8 mouse cellular contexts compared by ENCODE assay signal in the genomic region with DNA sequence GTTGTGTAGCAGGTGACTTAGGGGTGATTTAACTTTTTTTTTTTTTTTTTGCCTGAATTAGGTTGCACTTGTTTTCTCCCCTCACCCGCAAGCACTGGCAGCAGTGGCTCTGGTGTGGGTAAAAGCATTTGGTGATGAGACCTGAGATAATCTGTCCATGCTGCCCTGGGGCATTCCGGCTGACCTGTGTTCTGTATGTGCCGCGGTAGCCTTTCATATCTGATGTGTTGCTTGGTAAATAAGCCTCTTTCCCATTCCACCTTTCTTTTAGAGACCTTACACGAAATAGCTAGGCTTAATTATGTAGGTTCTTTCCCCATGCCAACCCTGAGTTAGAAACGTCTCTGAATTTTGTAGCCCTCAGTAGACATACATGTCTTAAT. TPM values are rescaled to one million over a fixed set of nuclear protein-coding genes. Genes with fewer than 3 reads are reported as not detected.
DNase-seq lines count a peak whose midpoint lies in the region; ATAC-seq and TF ChIP-seq lines count a peak whose summit lies in the region.

No protein-coding gene starts in this region.

- ATAC-seq in kidney, embryonic 14.5 days (ENCODE audit: low FRiP score, low TSS enrichment): no peak
- ATAC-seq in hindbrain, embryonic 13.5 days (ENCODE audit: low FRiP score): no peak
- ATAC-seq in midbrain, embryonic 14.5 days (ENCODE audit: low FRiP score, low TSS enrichment): no peak

- H3K4me1 ChIP-seq in kidney, embryonic 14.5 days (ENCODE audit: control insufficient read depth, insufficient read depth, low read length): peaks cover 9% of the 10 kb centered on the region; the same call in 1 of the 2 replicates
- H3K4me1 ChIP-seq in hindbrain, embryonic 13.5 days (replicated peaks): peaks cover 31% of the 10 kb centered on the region
- H3K4me1 ChIP-seq in midbrain, embryonic 14.5 days (ENCODE audit: control insufficient read depth, insufficient read depth, low read length): peaks cover 8% of the 10 kb centered on the region

- peak overlapping the region; percentile 85 for H3K9ac ChIP-seq in kidney, embryonic 14.5 days (ENCODE audit: low read depth, low read length)
- H3K9ac ChIP-seq in hindbrain, embryonic 13.5 days: peak overlapping the region; percentile 98
- H3K9ac ChIP-seq in midbrain, embryonic 14.5 days (replicated peaks; ENCODE audit: low read length): peak overlapping the region; percentile 97; the same call in 1 of the 2 replicates

- TF ChIP-seq POLR2A in brain, embryonic 14.5 days (IDR thresholded peaks at IDR 0.05; ENCODE audit: borderline replicate concordance, extremely low read depth, insufficient read depth, insufficient read length, poor library complexity, severe bottlenecking): no peak

- H3K9me3 ChIP-seq in kidney, embryonic 14.5 days (ENCODE audit: control insufficient read depth, low read length): no peaks in the 10 kb centered on the region
- H3K9me3 ChIP-seq in hindbrain, embryonic 13.5 days: no peaks in the 10 kb centered on the region
- no peaks in the 10 kb centered on the region for H3K9me3 ChIP-seq in midbrain, embryonic 14.5 days (ENCODE audit: control insufficient read depth, low read length)

- no peak overlapping the region for H3K27ac ChIP-seq in kidney, embryonic 14.5 days (ENCODE audit: low read depth, low read length)
- H3K27ac ChIP-seq in hindbrain, embryonic 13.5 days: no peak overlapping the region
- no peak overlapping the region for H3K27ac ChIP-seq in midbrain, embryonic 14.5 days (replicated peaks; ENCODE audit: low read depth, low read length)

- 24% methylated on average over 6 of the region's 6 CpGs for WGBS in kidney, embryonic 14.5 days
- WGBS in hindbrain, embryonic 13.5 days: 26% methylated on average over 6 of the region's 6 CpGs
- WGBS in midbrain, embryonic 14.5 days: 15% methylated on average over 6 of the region's 6 CpGs

- TF ChIP-seq CTCF in brain, embryonic 14.5 days (IDR thresholded peaks at IDR 0.05; ENCODE audit: borderline replicate concordance, extremely low read depth, insufficient read depth, insufficient read length): no peak

- H3K36me3 ChIP-seq in kidney, embryonic 14.5 days (ENCODE audit: control insufficient read depth, insufficient read depth, low read length): no peaks in the 10 kb centered on the region
- H3K36me3 ChIP-seq in hindbrain, embryonic 13.5 days: no peaks in the 10 kb centered on the region
- no peaks in the 10 kb centered on the region for H3K36me3 ChIP-seq in midbrain, embryonic 14.5 days (ENCODE audit: control insufficient read depth, insufficient read depth, low read length)

- H3K4me2 ChIP-seq in kidney, embryonic 14.5 days (replicated peaks; ENCODE audit: low read depth, low read length): peak overlapping the region; percentile 69
- peak overlapping the region; percentile 76 for H3K4me2 ChIP-seq in hindbrain, embryonic 13.5 days
- peak overlapping the region; percentile 73 for H3K4me2 ChIP-seq in midbrain, embryonic 14.5 days (ENCODE audit: low read length)

- no peak for DNase-seq in kidney, adult 8-10 months
- peak; percentile 4 for DNase-seq in brain, embryonic 14.5 days (ENCODE audit: low read depth)
- peak; percentile 6 for DNase-seq in midbrain, embryonic 14.5 days
- DNase-seq in layer of hippocampus, postnatal 25 days (ENCODE audit: extremely low spot score in 1 of 2, low spot score in 1 of 2): no peak
- DNase-seq in right cerebral cortex, adult 18-20 months: no peak
- no peak for DNase-seq in adrenal gland, adult 2 months

- no peaks in the 10 kb centered on the region for H3K27me3 ChIP-seq in kidney, embryonic 14.5 days (ENCODE audit: control insufficient read depth, insufficient read depth, low read length)
- peaks cover 7% of the 10 kb centered on the region; the same call in 1 of the 2 replicates for H3K27me3 ChIP-seq in hindbrain, embryonic 13.5 days
- H3K27me3 ChIP-seq in midbrain, embryonic 14.5 days (ENCODE audit: control insufficient read depth, insufficient read depth, low read length): no peaks in the 10 kb centered on the region

- peak overlapping the region; percentile 68 for H3K4me3 ChIP-seq in kidney, embryonic 14.5 days (ENCODE audit: low read length)
- H3K4me3 ChIP-seq in hindbrain, embryonic 13.5 days: peak overlapping the region; percentile 99
- peak overlapping the region; percentile 94 for H3K4me3 ChIP-seq in midbrain, embryonic 14.5 days (replicated peaks; ENCODE audit: low read depth, low read length)

RNA-seq across cellular contexts. Expression of a gene that starts 2.1 kb away (rescaled TPM):
- 73.1 and 98.3 TPM in 2 replicates for polyA plus RNA-seq in kidney, embryonic 14.5 days (2014; fragmentation: Nextera tagmentation; extraction: Ambion mirVana)
- polyA plus RNA-seq in brain, embryonic 14.5 days (2012; rRNA removed): 47.6 and 61.4 TPM in 2 replicates
- 76.8 and 77.0 TPM in 2 replicates for polyA plus RNA-seq in hindbrain, embryonic 13.5 days (2015; fragmentation: Nextera tagmentation; extraction: Ambion mirVana)
- 66.9 and 88.1 TPM in 2 replicates for polyA plus RNA-seq in midbrain, embryonic 14.5 days (2014; fragmentation: Nextera tagmentation; extraction: Ambion mirVana)
- total RNA-seq in layer of hippocampus, postnatal 25 days (2021): 10 to 100 TPM; 78.3 to 90.9 TPM
- total RNA-seq in adrenal gland, adult 2 months (2021): 10 to 100 TPM; 38.3 to 55.1 TPM
- polyA plus RNA-seq in adrenal gland, adult 2 months (2012; rRNA removed): 2.1 and 3.4 TPM in 2 replicates

Comparison
In these comparisons a context has a peak if more than half of its experiments do, and no peak if none do; other contexts are left out.
1. DNase-seq: peak in brain, embryonic 14.5 days (single experiment) and midbrain, embryonic 14.5 days (single experiment); none in kidney, adult 8-10 months (0 of 2), layer of hippocampus, postnatal 25 days (0 of 2), right cerebral cortex, adult 18-20 months (single experiment) and adrenal gland, adult 2 months (single experiment).
2. RNA of a gene that starts 2.1 kb away (polyA plus RNA-seq): 73.1 to 98.3 TPM in kidney, embryonic 14.5 days, 66.9 to 88.1 TPM in midbrain, embryonic 14.5 days, 76.8 to 77.0 TPM in hindbrain, embryonic 13.5 days and 47.6 to 61.4 TPM in brain, embryonic 14.5 days; 2.1 to 3.4 TPM in adrenal gland, adult 2 months; every median in the first group is over 10 times any median in the second.
3. Peak in every context shown above with its lines, with median percentiles within 50 percentile points of each other: H3K4me2 ChIP-seq, H3K4me3 ChIP-seq and H3K9ac ChIP-seq.